Mouse (Mus musculus): Measurements from ENCODE around the gene Commd1. TPM values are rescaled to one million over a fixed set of nuclear protein-coding genes. Genes with fewer than 3 reads are reported as not detected.
A peak's percentile ranks its signal among the peaks of the same experiment; 100 is the strongest.

The Commd1 gene
- total RNA-seq, 2 experiments from 2014 or later, result 74.4 to 95.3 TPM

DNA sequence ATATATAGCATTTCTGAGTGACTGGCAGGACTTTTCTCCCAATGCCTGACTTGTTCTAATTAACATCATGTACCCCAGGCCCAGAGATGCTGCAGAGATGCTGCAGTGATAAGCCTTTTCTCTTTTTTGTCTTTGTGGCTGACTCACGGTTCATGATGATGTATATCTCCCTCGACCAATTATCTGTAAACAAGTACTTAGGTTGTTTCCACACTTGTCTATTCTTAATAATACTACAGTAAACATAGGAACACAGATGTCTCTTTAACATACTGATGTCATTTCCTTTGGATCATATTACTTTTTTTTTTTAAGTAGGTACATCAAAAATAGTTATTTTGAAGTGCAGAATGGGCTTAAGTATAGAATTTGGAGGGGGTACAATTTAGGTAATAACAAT, 79.3 kb downstream of the Commd1 start:
- ATAC-seq (replicated peaks; ENCODE audit: low FRiP score, low TSS enrichment, poor library complexity, severe bottlenecking), result no peak

DNA sequence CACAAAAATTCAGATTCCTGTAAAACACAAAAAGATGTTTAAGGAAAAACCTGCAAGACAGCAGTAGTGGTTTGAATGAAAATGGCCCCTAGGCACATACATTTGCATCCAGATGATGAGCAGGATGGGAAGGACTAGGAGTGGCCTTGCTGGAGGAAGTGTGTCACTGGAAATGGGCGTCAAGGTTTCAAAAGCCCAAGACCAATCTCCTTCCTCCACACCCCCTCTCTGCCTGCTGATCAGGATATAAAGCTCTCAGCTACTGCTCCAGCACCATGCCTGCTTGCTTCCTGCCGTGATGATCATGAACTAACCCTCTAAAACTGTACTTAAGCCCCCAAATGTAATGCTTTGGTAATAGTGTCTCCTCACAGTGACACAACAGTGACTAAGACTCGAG, 82.1 kb downstream of the Commd1 start:
- no peak for ATAC-seq (replicated peaks; ENCODE audit: low FRiP score, low TSS enrichment, poor library complexity, severe bottlenecking)

DNA sequence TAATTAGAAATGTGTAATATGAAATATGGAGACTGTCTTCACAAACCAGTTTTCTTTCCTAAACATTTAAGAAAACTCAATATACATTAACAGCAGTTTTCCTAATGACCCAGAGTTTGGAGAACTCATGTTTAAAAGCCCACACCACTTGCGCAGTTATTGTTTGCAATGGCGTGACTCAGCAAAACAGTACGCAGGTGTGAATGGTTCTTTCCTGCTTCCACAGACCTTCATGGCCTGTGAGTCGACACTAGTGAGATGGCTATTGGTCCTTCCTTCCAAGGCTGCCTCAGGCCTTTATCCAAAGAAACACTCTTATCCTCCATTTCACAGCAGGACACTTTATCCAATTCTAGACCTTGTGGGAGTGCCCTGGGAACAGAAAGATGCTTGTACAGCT, 84.5 kb downstream of the Commd1 start:
- no peak for ATAC-seq (replicated peaks; ENCODE audit: low FRiP score, low TSS enrichment, poor library complexity, severe bottlenecking)

DNA sequence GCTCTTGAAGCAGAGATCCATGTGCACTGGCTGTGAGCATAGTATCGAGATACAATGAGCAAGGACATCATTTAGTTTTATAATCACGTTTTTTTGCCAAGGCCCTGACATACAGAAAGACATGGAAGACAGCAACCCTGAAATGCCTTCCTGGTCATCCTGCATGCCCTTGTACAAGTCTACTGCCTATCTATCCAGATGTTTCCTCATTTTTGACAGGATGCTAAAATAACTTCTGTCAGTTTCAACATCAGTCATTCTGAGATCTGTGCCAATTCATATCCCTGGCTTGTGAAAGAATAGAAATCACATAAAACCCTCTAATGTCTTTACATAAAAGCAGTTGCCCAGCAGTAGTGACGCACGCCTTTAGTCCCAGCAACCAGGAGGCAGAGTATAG, 85.1 kb downstream of the Commd1 start:
- ATAC-seq (replicated peaks; ENCODE audit: low FRiP score, low TSS enrichment, poor library complexity, severe bottlenecking), result no peak

DNA sequence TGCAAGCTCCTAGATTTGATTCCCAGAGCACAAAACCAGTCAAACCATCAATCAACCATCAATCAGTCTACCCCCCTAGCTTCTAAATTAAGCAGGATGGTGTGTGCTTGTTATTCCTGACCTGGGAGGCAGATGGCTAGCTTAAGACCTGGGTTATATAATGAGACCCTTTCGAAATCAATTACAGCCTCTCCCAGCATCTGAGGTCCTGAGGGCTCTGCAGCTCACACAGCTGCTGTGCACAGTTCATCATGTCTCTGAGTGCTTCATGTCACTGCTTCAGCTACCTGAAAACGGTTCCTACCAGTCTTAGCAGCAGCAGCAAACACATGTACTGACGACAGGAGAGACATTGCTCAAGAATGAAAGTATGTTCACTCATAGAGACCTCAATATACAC, 89.1 kb downstream of the Commd1 start:
- ATAC-seq (replicated peaks; ENCODE audit: low FRiP score, low TSS enrichment, poor library complexity, severe bottlenecking), result no peak

DNA sequence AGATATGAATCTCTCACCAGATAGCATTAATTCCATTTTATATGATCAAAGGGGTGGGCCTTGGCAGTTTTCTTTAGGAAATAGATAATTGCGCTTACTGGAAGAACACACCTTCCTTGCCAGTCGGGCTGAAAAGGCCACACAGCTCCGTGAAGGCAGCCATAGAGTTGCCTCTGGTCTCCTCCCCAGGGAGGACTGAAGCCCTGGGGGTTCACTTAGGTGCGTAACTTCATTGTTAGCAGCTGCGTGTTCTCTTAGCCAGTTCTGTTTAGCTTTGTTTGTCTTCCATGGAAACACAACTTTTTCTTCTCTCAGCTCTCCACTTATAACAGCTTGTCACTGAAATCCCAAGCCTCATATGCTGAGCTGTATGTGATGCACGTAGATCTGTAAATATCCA, 89.7 kb downstream of the Commd1 start:
- no peak for ATAC-seq (replicated peaks; ENCODE audit: low FRiP score, low TSS enrichment, poor library complexity, severe bottlenecking)

DNA sequence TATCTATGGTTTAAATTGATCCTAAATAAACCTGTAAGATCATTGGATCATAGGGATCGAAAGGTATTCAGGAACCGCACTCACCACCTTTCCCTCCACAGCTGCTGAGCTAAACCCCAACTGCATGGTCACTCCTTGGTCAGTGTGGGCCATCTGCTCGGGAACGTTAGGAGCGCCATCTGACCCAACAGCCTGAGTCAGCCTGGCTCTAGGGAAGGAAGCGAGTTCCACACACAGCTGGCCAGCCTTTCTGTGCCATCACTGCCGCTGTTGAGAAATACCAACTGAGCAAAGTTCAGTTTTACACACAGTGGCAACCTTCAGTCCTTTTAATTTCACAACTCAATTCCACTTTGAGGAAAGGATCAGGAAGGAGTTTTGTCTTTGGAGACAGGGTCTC, 90.3 kb downstream of the Commd1 start:
- ATAC-seq (replicated peaks; ENCODE audit: low FRiP score, low TSS enrichment, poor library complexity, severe bottlenecking), result no peak

DNA sequence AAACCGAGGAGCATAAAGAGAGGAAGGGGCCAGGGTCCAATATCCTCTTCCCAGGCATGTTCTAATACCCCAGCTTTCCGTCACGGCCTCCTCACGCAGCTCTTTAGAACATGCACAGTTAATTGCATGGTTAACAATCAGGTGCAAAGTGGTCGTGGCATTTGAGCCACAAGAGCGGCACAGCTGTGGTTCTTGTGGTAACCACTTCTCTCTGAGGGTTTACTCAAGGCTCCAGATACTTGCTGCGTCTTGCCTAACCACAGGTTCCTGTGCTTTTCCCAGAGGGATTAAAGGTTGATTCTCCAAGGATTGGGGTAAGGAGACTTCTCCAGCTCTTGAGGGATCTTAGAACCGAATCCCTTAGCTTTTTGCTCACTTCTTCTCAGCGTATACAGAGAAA, 90.9 kb downstream of the Commd1 start:
- ATAC-seq (replicated peaks; ENCODE audit: low FRiP score, low TSS enrichment, poor library complexity, severe bottlenecking), result no peak

DNA sequence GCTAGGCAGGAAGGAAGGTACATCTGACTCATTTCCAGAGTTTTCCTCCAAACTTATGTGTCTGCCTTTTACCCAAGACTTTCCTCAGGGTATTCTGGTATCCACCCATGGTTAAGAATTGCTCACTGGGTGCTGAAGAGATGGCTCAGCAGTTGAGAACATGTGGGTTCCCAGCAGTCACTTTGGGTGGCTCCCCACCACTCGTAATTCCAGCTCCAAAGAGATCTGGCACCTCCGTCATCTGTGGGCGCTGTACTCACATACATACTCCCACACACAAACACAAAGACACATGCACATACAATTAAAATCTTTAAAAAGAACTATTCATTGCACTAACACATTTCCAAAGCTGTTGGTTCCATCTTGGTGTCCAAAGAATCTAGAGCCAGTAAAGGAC, 93.0 kb downstream of the Commd1 start:
- ATAC-seq (replicated peaks; ENCODE audit: low FRiP score, low TSS enrichment, poor library complexity, severe bottlenecking), result no peak

DNA sequence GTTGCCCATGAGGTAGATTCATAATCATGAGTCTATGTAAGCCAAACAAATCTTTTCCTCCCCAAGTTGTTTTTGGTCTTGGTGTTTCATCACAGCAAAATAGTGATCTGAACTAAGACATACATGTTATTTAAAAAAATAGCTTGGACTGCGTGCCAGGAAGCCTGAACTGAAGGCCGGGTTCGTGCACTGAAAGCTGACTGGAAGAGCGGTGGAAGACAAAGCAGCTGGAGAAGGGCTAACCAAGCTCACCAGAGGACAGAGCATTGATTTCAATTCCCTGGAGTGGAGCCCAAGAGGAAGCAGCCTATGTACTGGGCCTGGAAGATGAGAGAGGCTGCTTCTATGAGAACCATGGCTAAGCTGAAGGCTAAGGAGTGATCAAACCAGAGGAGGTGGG, 95.2 kb downstream of the Commd1 start:
- ATAC-seq (replicated peaks; ENCODE audit: low FRiP score, low TSS enrichment, poor library complexity, severe bottlenecking), result no peak

DNA sequence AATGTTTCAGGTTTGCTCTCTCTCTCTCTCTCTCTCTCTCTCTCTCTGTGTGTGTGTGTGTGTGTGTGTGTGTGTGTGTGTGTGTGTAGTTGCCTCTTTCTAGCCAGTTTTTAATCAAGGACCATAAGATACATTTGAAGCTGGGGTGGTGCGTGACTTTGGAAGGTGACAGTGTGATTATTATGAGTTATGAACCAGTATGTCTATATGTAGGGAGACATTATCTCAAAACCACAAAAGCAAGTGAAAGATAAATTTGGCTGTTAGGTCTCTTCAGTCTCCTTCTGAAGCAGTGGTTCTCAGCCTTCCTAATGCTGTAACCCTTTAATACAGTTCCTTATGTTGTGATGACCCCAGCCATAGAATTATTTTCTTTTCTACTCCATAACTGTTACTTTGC, 96.8 kb downstream of the Commd1 start:
- ATAC-seq (replicated peaks; ENCODE audit: low FRiP score, low TSS enrichment, poor library complexity, severe bottlenecking), result no peak

DNA sequence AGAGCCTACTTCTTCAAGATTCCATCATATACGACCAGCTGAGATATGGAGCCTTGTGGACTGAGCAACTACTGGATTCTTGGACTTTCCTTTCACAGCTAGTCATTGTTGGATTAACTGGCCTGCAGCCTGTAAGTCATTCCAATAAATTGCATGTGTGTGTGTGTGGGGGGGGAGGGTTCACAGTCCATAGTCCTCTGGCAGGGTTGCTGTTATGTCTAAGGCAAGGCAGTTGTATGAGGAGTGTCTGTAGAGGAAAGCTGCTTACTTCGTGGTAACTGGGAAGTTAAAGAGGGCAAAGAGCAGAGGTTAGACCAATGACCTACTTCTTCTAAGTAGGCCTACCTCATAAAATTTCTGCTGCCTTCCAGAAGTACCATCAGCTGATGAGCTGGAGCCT, 98.5 kb downstream of the Commd1 start:
- ATAC-seq (replicated peaks; ENCODE audit: low FRiP score, low TSS enrichment, poor library complexity, severe bottlenecking), result no peak

DNA sequence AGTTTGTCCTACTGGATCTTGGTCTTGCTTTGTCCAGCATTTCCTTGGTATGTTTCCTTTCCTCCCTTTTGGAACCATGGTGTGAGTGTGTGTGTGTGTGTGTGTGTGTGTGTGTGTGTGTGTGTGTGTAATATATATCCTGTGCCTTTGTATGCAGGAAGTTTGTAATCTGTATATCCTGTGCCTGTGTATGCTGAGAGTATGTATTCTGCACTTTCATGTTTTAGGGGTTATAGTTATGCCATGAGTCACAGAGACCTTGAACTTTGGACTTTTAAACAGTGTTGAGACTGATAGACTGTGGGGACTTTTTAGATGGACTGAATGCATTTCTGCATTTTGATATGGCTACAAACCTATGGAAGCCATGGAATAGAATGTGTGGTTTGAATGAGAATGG, 99.3 kb downstream of the Commd1 start:
- ATAC-seq (replicated peaks; ENCODE audit: low FRiP score, low TSS enrichment, poor library complexity, severe bottlenecking), result no peak

DNA sequence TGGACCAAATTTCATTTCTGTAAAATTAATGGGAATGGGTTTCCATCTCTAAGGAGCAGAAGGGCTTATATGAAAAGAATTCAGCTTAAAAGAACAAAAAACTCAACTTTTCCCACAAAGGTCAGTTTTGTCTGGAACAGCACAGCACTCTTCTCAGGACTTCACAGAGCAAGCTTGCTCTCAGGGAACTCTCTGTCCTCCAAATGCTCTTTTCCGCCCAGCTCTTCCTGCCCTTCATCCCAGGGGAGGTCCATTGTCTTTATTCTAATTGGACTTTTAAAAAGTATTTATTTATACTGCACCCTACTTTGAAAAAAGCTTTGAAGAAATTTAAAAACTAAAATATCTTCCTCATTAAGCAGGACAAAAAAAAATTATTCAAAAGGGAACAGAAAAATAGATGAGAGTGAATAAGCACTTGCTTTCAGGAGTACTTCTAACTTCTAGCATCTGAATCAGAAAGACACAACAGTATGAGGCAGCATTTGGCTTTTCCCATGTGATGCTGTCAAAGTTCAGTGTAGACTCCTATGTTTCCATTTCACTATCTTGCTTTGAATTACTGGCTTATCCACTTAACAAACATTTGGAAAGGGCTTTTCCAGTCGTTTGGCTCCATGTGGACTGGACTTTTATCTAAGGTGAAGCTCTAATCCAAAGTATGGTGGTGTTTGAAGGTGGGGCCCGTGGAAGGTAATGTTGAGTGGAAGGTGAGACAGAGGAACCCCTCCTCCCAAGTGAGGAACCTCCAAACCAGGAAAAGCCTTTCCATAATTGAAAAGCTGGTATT, 101.6 kb downstream of the Commd1 start:
- ATAC-seq (replicated peaks; ENCODE audit: low FRiP score, low TSS enrichment, poor library complexity, severe bottlenecking), result no peak

DNA sequence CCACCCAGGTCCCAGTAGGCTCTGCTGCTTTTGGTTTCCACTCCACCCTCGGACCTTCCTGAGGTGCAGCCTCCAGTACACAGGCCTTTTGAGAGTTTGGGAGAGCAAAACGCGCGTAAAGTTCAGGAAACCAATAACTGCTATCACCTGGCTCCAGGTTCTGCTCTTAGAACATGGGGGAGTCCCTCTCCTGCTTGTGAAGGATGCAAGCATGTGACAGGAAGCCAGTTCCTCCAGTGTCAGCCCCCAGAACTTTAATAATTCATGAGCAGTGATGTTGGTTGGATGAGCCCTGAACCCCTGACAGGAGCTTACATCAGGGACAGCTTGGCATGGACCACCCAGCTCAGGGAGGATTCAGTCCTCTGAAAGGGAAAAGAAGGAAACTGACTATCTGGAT, 102.5 kb downstream of the Commd1 start:
- ATAC-seq (replicated peaks; ENCODE audit: low FRiP score, low TSS enrichment, poor library complexity, severe bottlenecking), result no peak

DNA sequence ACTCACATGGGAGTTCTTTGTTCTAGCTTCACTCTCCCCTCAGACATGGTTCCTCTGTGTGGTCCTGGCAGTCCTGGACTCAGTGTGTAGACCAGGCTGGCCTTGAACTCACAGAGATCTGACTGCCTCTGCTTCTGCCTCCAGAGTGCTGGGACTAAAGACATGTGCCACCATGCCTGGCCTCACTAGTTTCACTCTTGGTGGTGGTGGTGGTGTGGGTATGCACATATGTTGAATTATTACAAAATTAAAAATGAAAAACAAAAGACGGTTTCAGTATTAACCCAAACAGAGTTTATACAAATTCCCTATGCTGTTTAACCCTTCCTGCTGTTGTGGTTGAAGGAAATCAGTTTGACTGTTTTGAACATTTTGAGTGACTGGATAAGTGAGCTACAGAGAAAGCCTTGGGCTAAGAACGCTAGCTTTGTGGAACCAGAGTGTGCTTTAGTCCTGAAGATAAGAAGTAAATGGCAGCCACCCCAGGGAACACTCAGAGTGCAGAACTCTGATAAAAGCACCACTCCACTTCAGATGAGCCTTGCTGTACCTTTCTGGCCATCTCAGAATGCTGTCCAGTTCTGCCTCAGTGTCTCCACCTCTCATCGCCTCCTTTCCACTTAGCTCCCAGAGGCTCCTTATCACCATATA, 105.4 kb downstream of the Commd1 start:
- ATAC-seq (replicated peaks; ENCODE audit: low FRiP score, low TSS enrichment, poor library complexity, severe bottlenecking), result peak; percentile 95

DNA sequence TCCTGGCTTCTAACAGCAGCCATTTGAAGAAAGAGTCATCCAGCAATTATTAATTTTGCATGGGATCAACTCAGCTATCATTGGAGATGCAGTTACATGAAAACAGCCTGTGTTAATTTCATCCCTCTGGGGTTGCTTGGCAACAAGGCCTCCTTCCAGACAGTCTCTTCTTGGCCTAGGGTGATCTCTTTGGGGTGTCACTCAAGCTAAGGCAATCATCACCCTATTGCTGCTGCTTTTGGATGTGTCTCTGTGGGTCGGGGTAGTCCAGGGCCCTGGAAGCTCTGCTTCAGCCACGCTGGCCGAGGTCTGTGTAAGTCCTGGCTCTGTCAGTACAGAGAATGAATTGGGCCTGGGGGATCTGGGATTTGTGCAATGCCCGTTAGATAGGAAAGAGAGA, 106.9 kb downstream of the Commd1 start:
- ATAC-seq (replicated peaks; ENCODE audit: low FRiP score, low TSS enrichment, poor library complexity, severe bottlenecking), result no peak

DNA sequence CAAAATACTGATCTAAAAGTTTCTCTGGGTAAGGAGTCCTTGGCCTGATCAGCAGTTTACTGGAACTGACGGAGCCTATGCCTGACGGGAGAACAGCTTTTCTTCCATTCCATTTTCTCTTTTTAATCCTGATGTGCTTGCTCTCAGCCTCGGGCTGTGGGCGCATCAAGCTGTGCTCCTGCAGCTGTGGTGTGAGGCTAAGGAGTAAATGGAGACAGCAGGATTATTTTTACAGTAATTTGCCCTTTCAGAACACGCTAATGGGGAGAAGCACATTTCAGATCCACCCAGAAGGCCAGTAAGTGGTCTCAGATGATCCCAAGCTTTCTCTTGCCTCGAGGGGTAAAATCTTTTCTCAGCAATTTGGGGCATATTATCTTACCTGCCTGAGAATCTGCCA, 107.4 kb downstream of the Commd1 start:
- ATAC-seq (replicated peaks; ENCODE audit: low FRiP score, low TSS enrichment, poor library complexity, severe bottlenecking), result no peak

DNA sequence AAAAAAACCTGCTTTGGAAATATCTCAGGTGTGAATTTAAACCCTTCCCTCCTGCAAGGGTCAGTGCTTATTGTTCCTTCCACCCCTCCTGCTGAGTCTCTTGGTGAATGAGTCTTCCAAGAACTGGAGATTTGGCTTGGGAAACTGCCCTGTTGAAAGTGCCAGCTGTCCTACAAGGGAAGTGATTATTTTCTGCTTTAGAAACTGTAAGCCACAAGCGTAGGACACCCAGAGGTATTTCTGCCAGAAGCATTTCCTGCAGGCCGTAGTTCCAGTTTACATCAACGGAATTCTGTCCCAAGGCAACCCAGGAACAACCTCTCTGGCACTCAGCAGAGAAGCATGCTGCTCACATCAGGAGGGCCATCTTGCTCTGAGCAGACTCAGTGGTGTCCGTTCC, 108.8 kb downstream of the Commd1 start:
- ATAC-seq (replicated peaks; ENCODE audit: low FRiP score, low TSS enrichment, poor library complexity, severe bottlenecking), result no peak

DNA sequence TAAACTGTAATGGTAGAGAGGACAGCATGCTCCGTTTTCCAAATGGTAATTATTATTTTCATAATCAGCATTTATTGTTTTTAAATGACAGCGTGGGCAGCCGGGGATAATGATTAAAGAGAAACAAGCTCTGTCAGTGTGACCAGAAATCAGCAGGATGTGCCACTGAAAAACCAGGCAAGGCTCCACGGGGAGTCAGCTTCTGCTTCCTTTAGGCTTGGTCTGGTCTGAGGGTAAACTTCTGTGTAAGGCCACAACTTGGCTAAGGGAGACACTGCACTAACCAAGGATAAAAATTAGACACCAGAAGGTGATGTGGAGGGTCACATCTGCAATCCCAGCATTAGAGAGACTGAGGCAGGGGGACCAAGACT, 109.9 kb downstream of the Commd1 start:
- ATAC-seq (replicated peaks; ENCODE audit: low FRiP score, low TSS enrichment, poor library complexity, severe bottlenecking), result no peak

DNA sequence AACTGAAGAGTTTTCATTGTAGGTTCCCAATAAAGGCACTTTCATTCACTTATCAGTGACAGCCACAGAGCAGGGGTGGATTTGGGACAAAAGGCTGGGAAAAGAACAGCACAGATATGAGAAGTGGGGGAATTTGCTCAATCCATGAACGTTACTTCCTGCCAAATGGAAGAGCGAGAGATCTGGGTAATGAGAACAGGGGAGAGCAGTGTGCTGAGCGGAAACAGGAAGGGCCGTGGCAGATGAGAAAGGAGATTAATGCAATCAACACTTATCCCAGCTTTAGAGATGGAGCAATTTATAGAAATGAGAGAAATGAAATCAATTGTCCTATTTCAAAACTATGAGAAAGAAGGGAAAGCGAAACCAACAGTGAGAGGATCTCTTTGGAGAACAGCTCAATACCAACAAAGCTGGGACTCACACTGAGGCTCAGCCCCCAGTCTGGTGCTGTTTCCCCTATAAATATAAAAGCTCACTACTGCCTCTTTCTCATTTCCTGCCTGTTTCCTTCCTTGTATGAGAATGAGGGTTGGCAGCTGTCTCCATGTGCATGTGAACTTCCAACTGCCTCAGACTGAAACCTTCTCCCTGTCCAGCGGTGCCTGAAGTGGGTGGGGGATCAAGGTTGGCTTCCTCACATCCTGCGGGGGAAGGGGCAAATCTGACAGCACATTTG, 110.4 kb downstream of the Commd1 start:
- ATAC-seq (replicated peaks; ENCODE audit: low FRiP score, low TSS enrichment, poor library complexity, severe bottlenecking), result peak; percentile 48; the same call in 1 of the 2 replicates
